Mouse (Mus musculus) heart, embryonic 15.5 days (tissue): Measurements from ENCODE around the gene Mindy2. TPM values are rescaled to one million over a fixed set of nuclear protein-coding genes. Genes with fewer than 3 reads are reported as not detected.
A peak's percentile ranks its signal among the peaks of the same experiment; 100 is the strongest.
"Not testable (repeated sequence)": the region's sequence is repeated elsewhere in the genome, so short reads cannot be mapped to it uniquely, and the experiment has no call there.

Experiments
- ATAC-seq: fragments of 200-750 bp; cut with Nextera tagmentation; replicated peaks from 2 replicates; pipeline ENCODE4 v1.8.0; 2017; ENCODE audit warnings: low read depth, moderate TSS enrichment; ENCODE audit not compliant: insufficient number of reproducible peaks, insufficient read depth, low FRiP score
- H3K27ac ChIP-seq: fragments of 300-500 bp; sonication (generic); 2 replicates; pipeline ENCODE4 v1.5.1; 2015; ENCODE audit warnings: mild to moderate bottlenecking, inconsistent platforms
- H3K27me3 ChIP-seq: fragments of 300-500 bp; sonication (generic); 2 replicates; pipeline ENCODE4 v1.6.1; 2015; ENCODE audit warnings: inconsistent platforms
- H3K36me3 ChIP-seq: fragments of 300-500 bp; sonication (generic); 2 replicates; pipeline ENCODE4 v1.6.1; 2015; ENCODE audit warnings: mild to moderate bottlenecking, inconsistent platforms
- H3K4me1 ChIP-seq: fragments of 300-500 bp; sonication (generic); replicated peaks from 2 replicates; pipeline ENCODE4 v1.6.1; 2015; ENCODE audit warnings: inconsistent platforms
- H3K4me2 ChIP-seq: fragments of 300-500 bp; sonication (generic); 2 replicates; pipeline ENCODE4 v1.6.1; 2015; ENCODE audit warnings: inconsistent platforms, mild to moderate bottlenecking, moderate library complexity
- H3K4me3 ChIP-seq: fragments of 300-500 bp; sonication (generic); 2 replicates; pipeline ENCODE4 v1.5.1; 2015; ENCODE audit warnings: mild to moderate bottlenecking, inconsistent platforms
- H3K9ac ChIP-seq: fragments of 300-500 bp; sonication (generic); 2 replicates; pipeline ENCODE4 v1.6.1; 2015; ENCODE audit warnings: mild to moderate bottlenecking, inconsistent platforms
- H3K9me3 ChIP-seq: fragments of 300-500 bp; sonication (generic); replicated peaks from 2 replicates; pipeline ENCODE4 v1.6.1; 2016; ENCODE audit warnings: inconsistent platforms
- WGBS: fragments of 180-500 bp; shearing (Covaris S2); methylation state at CpG from one replicate; pipeline ENCODE4 v1.1.7; 2015; ENCODE audit warnings: mixed read lengths; 5-methylcytosine and 5-hydroxymethylcytosine counted together
- polyA plus RNA-seq: library from polyadenylated mRNA; unstranded; fragments of >200 nt; fragmentation: Nextera tagmentation; extraction: Ambion mirVana; gene quantifications from 2 replicates; pipeline ENCODE4 v1.2.1, GENCODE M21; 2015

Gene Mindy2
- polyA plus RNA-seq, 1 experiment from 2014 or later = 10.9 TPM

DNA sequence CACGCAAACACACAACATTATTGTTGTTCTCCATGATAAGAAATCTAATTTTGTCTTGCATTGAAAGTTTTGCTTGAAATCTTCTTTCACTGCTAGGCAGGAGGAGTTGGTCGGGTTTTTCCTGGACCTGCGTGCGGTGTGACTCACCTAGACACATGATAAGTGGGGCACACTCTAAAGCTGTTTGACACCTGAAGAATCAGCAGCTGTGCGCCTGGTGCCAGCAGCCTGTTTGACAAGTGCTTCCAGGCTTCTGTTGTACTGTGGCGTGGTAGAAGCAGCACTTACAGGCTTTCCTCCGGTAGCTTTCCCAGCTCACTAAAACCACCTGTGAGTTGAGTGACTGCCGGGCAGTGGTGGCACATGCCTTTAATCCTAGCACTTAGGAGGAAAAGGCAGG is 86.6 kb downstream of the Mindy2 start:
- Histone ChIP-seq H3K9me3 (no peaks in the 10 kb centered on the region), H3K9ac (no peak overlapping the region), H3K4me2 (no peak overlapping the region), H3K36me3 (peaks cover 20% of the 10 kb centered on the region; the same call in 1 of the 2 replicates), H3K4me1 (peaks cover 18% of the 10 kb centered on the region), H3K4me3 (no peak overlapping the region), H3K27me3 (no peaks in the 10 kb centered on the region), H3K27ac (peak overlapping the region; percentile 12; the same call in 1 of the 2 replicates)
- no peak for ATAC-seq
- 56% methylated on average over 8 of the region's 8 CpGs for WGBS

DNA sequence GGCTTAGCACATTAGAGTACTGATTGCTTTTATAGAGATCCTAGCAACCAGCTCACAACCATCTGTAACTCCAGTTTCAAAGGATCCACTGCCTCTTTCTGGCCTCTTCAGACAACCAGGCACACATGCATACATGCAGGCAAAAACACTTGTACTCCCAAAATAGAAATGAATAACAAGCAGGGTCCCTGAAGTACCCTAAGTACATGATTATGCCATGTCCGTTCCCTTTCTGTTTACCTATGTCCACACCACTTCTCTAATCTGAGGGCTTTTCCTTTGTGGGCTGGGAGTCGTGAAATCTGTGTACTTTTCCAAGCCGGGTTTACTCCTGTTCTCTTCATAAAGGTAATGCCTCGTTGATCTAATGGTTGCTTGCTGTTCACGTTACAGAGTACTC is 89.3 kb downstream of the Mindy2 start:
- no peak overlapping the region for H3K9ac ChIP-seq
- H3K4me3 ChIP-seq = no peak overlapping the region
- peaks cover 2% of the 10 kb centered on the region; the same call in 1 of the 2 replicates for H3K36me3 ChIP-seq
- H3K4me1 ChIP-seq = peaks cover 18% of the 10 kb centered on the region
- 46% methylated on average over 5 of the region's 5 CpGs for WGBS
- ATAC-seq = 0 out of 2 replicates have a peak, but pooled peaks have one; percentile 47
- no peaks in the 10 kb centered on the region for H3K27me3 ChIP-seq
- no peaks in the 10 kb centered on the region for H3K9me3 ChIP-seq
- peak overlapping the region; percentile 31; the same call in 1 of the 2 replicates for H3K4me2 ChIP-seq
- H3K27ac ChIP-seq = peak overlapping the region; percentile 80

DNA sequence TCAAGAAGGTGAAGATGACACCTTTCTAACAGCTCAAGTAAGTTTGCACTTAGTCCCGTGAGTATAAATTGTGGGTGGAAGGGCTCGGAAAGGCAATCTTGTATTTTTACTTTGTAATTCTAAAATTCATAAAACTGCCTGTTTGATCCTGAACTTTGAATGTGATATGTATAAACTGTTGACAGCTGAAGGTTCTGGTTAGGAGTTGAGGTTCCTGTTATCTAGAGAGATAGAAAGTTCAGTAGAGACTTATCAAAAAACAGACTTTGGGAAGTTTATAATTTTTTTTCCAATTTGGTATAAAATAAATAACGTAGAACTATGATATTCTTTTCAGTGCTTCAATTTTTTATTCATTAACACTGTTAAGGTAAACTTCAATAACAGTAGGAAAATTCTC is 94.1 kb downstream of the Mindy2 start:
- H3K27me3 ChIP-seq = no peaks in the 10 kb centered on the region
- H3K9ac ChIP-seq = no peak overlapping the region
- WGBS = 84% methylated on average over 3 of the region's 3 CpGs
- H3K36me3 ChIP-seq = no peaks in the 10 kb centered on the region; the same call in 1 of the 2 replicates
- no peak overlapping the region for H3K27ac ChIP-seq
- H3K4me2 ChIP-seq = no peak overlapping the region
- H3K4me3 ChIP-seq = no peak overlapping the region
- peaks cover 9% of the 10 kb centered on the region; the same call in 1 of the 2 replicates for H3K4me1 ChIP-seq
- H3K9me3 ChIP-seq = no peaks in the 10 kb centered on the region
- ATAC-seq = no peak

DNA sequence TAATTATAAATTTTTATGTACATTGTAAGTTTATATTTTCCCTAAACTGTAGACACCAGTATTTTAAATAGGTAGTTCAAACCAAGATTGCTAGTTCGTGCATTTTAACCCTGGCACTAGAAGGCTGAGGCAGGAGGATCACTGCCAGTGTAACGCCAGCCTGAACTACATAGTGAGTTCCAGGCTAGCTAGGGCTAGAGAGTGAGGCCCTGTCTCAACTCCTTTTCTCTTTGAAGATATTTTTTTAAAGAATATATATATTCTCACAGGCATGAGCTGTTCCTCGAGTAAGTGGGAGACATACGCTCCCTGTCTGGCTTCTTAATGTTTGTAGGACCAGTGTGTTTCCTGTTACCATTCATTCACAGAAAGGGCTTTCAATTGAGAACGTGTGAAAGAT is 100.2 kb downstream of the Mindy2 start:
- WGBS = 85% methylated on average over 5 of the region's 5 CpGs
- no peak overlapping the region for H3K27ac ChIP-seq
- H3K9ac ChIP-seq = no peak overlapping the region
- H3K4me3 ChIP-seq = no peak overlapping the region
- no peaks in the 10 kb centered on the region for H3K27me3 ChIP-seq
- H3K36me3 ChIP-seq = peaks cover 10% of the 10 kb centered on the region
- no peak for ATAC-seq
- no peak overlapping the region for H3K4me2 ChIP-seq
- H3K4me1 ChIP-seq = no peaks in the 10 kb centered on the region
- no peaks in the 10 kb centered on the region; the same call in 1 of the 2 replicates for H3K9me3 ChIP-seq

DNA sequence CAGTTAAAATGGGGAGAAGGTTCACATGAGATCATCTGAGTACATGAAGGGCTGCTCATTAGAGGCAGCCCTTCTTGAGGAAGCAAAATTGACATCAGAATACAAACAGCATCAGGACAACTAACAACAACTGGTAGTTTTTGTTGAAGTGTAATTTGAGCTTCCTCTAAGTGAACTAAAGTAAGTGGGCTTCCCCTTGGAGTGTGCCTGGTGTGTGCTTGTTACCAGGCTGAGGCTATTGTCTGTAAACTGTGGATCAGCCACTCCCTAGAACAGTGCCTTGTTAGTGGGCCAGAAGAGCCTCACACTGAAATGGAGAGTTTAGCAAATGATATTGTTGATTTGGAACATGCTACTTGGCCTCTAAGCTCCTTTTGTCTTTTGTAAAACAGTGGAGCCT is 101.5 kb downstream of the Mindy2 start:
- no peak overlapping the region for H3K4me3 ChIP-seq
- H3K27me3 ChIP-seq = no peaks in the 10 kb centered on the region
- H3K27ac ChIP-seq = no peak overlapping the region
- H3K9ac ChIP-seq = no peak overlapping the region
- no peaks in the 10 kb centered on the region; the same call in 1 of the 2 replicates for H3K9me3 ChIP-seq
- H3K36me3 ChIP-seq = peaks cover 10% of the 10 kb centered on the region
- ATAC-seq = no peak
- no peak overlapping the region for H3K4me2 ChIP-seq
- H3K4me1 ChIP-seq = no peaks in the 10 kb centered on the region

DNA sequence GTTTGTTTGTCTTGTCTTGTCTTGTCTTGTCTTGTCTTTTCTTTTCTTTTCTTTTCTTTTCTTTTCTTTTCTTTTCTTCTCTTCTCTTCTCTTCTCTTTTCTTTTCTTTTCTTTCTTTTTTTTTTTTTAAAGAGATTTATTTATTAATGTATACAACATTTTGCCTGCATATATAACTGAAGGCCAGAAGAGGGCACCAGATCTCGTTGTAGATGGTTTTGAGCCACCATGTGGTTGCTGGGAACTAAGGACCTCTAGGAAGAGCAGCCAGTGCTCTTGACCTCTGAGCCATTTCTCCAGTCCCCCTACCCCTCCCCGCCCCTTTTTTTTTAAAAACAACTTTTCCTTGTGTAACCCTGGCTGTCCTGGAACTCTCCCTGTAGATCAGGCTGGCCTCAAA is 104.7 kb downstream of the Mindy2 start:
- H3K9me3 ChIP-seq, H3K27me3 ChIP-seq, H3K27ac ChIP-seq, H3K4me3 ChIP-seq, ATAC-seq, H3K4me2 ChIP-seq, H3K9ac ChIP-seq, H3K4me1 ChIP-seq: not testable (repeated sequence)
- WGBS = 91% methylated on average over 2 of the region's 2 CpGs
- H3K36me3 ChIP-seq = peaks cover 10% of the 10 kb centered on the region

DNA sequence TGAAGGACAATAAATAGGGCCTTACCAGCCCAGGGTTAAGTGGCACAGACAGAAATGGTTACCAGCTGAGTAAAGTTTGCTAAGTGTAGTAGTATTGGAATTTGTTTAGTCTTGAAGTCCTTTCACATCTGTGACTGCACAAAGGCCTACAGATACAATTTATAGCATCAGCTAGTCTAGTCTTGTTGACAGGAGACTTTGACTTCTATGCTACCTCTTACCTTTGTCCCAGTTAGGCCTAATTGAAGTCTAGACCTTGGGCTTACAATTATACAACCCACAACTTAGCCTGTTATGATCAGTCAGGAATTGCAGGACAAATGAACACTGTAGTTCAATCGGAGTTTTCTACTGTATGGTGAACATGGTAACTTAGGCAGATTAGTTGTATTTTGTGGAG is 105.5 kb downstream of the Mindy2 start:
- ATAC-seq = no peak
- H3K9me3 ChIP-seq = no peaks in the 10 kb centered on the region; the same call in 1 of the 2 replicates
- H3K4me2 ChIP-seq = no peak overlapping the region
- H3K4me3 ChIP-seq = no peak overlapping the region
- H3K9ac ChIP-seq = no peak overlapping the region
- WGBS = 98% methylated on average over 1 of the region's 1 CpGs
- H3K27me3 ChIP-seq = no peaks in the 10 kb centered on the region
- peaks cover 10% of the 10 kb centered on the region for H3K36me3 ChIP-seq
- H3K4me1 ChIP-seq = peaks cover 4% of the 10 kb centered on the region
- H3K27ac ChIP-seq = no peak overlapping the region

Other genes with a start within 250 kb of the Mindy2 start
- gene Ccnb2, start 235.6 kb downstream of the Mindy2 start, polyA plus RNA-seq = 129 and 142 TPM in 2 replicates
- gene Rnf111, start 153.4 kb downstream of the Mindy2 start, polyA plus RNA-seq = 18.5 and 23.2 TPM in 2 replicates
- 32.7 and 33.0 TPM in 2 replicates for gene Sltm, start 114.4 kb downstream of the Mindy2 start, polyA plus RNA-seq
- 0.36 and 0.45 TPM in 2 replicates for gene Gm10642, start 923 bp downstream of the Mindy2 start, polyA plus RNA-seq
- gene Adam10, start 21.8 kb upstream of the Mindy2 start, polyA plus RNA-seq = 61.3 and 62.8 TPM in 2 replicates